Mouse (Mus musculus) midbrain, embryonic 11.5 days (tissue): ENCODE results near the gene Hoxa4. TPM values are rescaled to one million over a fixed set of nuclear protein-coding genes. Genes with fewer than 3 reads are reported as not detected.

ENCODE experiments used
- ATAC-seq: fragments of 200-750 bp; cut with Nextera tagmentation; 2 replicates; pipeline ENCODE4 v1.8.0; 2017; ENCODE audit warnings: moderate TSS enrichment, moderate library complexity; ENCODE audit not compliant: low FRiP score
- DNase-seq: peaks from one replicate; pipeline ENCODE4 v3.0.0; 2015; ENCODE audit warnings: low spot score; ENCODE audit errors: missing footprints
- H3K27ac ChIP-seq: fragments of 300-500 bp; sonication (generic); 2 replicates; pipeline ENCODE4 v1.5.1; 2014; ENCODE audit warnings: low read depth, low read length
- H3K27me3 ChIP-seq: fragments of 300-500 bp; sonication (generic); 2 replicates; pipeline ENCODE4 v1.6.1; 2014; ENCODE audit warnings: mild to moderate bottlenecking, low read length, moderate library complexity, mixed read lengths; ENCODE audit not compliant: control insufficient read depth, insufficient read depth
- H3K36me3 ChIP-seq: fragments of 300-500 bp; sonication (generic); 2 replicates; pipeline ENCODE4 v1.6.1; 2014; ENCODE audit warnings: mild to moderate bottlenecking, low read length, moderate library complexity, mixed read lengths; ENCODE audit not compliant: control insufficient read depth, insufficient read depth
- H3K4me1 ChIP-seq: fragments of 300-500 bp; sonication (generic); 2 replicates; pipeline ENCODE4 v1.6.1; 2014; ENCODE audit warnings: low read length; ENCODE audit not compliant: control insufficient read depth, insufficient read depth
- H3K4me2 ChIP-seq: fragments of 300-500 bp; sonication (generic); 2 replicates; pipeline ENCODE4 v1.6.1; 2014; ENCODE audit warnings: mild to moderate bottlenecking, moderate library complexity
- H3K4me3 ChIP-seq: fragments of 300-500 bp; sonication (generic); 2 replicates; pipeline ENCODE4 v1.5.1; 2014; ENCODE audit warnings: low read depth, low read length
- H3K9ac ChIP-seq: fragments of 300-500 bp; sonication (generic); 2 replicates; pipeline ENCODE4 v1.6.1; 2014; ENCODE audit warnings: low read length
- H3K9me3 ChIP-seq: fragments of 300-500 bp; sonication (generic); 2 replicates; pipeline ENCODE4 v1.6.1; 2016; ENCODE audit warnings: low read length; ENCODE audit not compliant: control insufficient read depth
- WGBS: fragments of 180-500 bp; shearing (Covaris S2); extraction: QIAGEN DNeasy Blood & Tissue Kit; methylation state at CpG from one replicate; pipeline ENCODE4 v1.1.7; 2014; 5-methylcytosine and 5-hydroxymethylcytosine counted together
- polyA plus RNA-seq: library from polyadenylated mRNA; unstranded; fragments of >200 nt; fragmentation: Nextera tagmentation; extraction: Ambion mirVana; gene quantifications from 2 replicates; pipeline ENCODE4 v1.2.1, GENCODE M21; 2014

The Hoxa4 gene
- polyA plus RNA-seq, result not detected in 2 replicates

DNA sequence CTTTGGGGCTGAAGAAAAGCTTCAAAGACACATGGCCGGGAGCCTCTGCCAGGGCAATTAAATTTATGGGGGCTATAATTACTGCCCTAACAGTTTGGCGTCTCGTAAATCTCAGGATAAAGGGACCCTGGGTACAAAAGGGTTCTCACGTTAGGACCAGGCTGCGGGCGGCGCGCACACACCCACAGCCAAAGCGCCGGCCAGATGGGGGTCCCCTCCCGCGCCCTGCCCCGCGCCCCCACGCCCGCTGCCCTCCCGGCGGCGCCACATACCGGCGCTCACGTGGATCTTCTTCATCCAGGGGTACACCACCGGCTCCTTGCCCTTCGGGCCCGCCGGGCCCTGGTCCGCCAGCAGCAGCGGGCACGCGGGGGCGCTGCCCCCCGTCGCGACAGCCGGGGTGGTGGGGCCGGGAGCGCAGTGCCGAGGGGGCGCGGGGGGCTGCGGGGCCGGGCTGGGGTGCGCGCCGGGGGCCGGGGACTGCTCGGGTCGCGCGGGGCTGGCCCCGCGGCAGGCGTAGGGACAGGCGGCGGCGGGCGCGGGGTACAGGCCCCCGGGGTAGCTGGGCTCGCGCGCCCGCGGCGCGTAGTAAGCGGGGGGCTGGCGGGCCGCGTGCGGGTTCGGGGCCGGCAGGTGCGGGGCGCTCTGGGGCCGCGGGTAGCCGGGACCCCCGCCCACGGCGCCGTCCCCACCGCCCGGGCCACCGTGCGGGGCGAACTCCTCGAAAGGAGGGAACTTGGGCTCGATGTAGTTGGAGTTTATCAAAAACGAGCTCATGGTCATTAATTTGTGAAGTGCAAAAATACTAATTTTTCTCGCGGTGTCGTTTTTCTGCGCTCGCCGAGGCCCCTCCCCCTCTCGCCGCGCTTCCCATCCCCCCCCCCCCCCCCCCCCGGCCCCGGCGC is at the start of gene Hoxa4:
Hoxa4 (minus strand) TSS at position 848 of the 905 bp plus-strand sequence.
- Histone ChIP-seq H3K27me3 (peaks cover 100% of the 10 kb centered on the region), H3K4me1 (peaks cover 10% of the 10 kb centered on the region), H3K4me3 (peak within 1 kb of the TSS; percentile 34), H3K27ac (no peak within 1 kb of the TSS), H3K36me3 (no peaks in the 10 kb centered on the region), H3K4me2 (peak within 1 kb of the TSS; percentile 54), H3K9me3 (no peaks in the 10 kb centered on the region), H3K9ac (no peak within 1 kb of the TSS; the same call in 1 of the 2 replicates)
- ATAC-seq (no peak), DNase-seq (no peak)
- 1% methylated on average over 85 of the region's 102 CpGs for WGBS

DNA sequence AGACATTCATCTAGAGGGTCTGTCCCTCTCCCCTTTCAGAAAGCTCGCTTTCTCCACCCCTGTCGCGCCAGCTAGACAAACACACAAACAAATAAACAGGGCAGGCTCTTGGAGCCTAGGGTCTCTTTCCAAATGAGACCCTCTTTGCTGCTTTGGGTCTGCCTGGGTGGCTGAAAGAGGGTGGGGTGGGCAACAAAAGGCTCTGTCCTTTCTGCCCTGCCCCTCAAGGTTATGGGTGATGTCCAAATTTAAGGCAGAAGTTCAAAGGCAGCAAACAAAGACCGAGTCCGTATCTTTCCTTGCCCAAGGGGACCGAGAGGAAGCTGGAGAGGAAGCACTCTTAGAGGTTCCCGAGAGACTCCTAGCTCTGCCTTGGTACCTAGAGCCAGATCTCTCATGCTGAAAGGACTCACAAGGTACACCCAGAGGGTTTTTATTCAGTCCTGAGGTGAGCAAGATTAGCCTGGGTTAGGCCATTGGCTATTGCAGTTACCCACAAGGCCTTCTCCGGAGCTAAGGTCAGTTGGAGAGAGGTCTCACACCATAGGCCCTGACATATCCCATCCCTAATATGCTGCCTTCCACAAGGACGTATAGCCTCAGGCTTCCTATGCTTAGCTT is 49.6 kb upstream of the Hoxa4 start:
- Histone ChIP-seq H3K4me1 (no peaks in the 10 kb centered on the region), H3K27ac (no peak overlapping the region), H3K4me3 (no peak overlapping the region), H3K27me3 (peaks cover 98% of the 10 kb centered on the region), H3K9me3 (no peaks in the 10 kb centered on the region), H3K36me3 (no peaks in the 10 kb centered on the region), H3K9ac (no peak overlapping the region), H3K4me2 (no peak overlapping the region)
- no peak for DNase-seq
- no peak for ATAC-seq
- WGBS, result 6% methylated on average over 9 of the region's 9 CpGs

DNA sequence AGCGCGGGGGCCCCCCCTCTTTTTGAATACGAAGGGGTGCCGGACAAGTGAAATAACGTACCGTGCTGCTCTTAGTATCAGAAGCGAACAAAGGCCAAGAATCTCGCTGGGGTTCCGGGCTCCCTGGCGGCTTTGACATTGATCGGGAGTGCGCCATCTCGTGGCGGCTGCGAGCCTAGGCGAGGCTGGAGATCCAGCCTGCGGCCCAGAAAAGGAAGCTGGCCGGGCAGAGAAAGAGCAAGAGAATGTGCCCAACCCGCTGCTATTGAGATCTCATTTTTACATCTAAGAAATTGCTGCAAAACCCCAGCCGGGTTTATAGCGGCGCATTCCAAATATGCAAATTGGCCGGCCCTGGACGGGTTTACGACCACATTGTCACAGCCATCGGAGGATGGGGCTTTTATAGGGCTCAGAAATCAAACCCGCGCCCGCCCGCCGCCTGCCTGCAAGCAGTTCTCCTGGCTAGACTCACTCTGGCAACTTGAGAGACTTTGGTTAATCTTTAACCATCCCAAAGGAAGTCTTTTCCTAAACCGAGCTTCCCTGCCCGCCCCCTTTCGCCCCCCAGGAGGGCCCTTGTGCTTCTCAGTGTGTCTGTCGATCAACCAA is 48.9 kb upstream of the Hoxa4 start, which contains the start of gene Hoxa10:
Hoxa10 (minus strand) TSS at position 466 of the 612 bp plus-strand sequence.
- H3K4me1 ChIP-seq, result no peaks in the 10 kb centered on the region
- 0 out of 2 replicates have a peak, but pooled peaks have one; percentile 57 for ATAC-seq
- H3K27me3 ChIP-seq, result peaks cover 98% of the 10 kb centered on the region
- no peak within 1 kb of the TSS for H3K27ac ChIP-seq
- H3K9ac ChIP-seq, result no peak within 1 kb of the TSS
- H3K9me3 ChIP-seq, result no peaks in the 10 kb centered on the region
- DNase-seq, result peak; percentile 99
- H3K4me2 ChIP-seq, result no peak within 1 kb of the TSS
- no peaks in the 10 kb centered on the region for H3K36me3 ChIP-seq
- under 1% methylated on average over 35 of the region's 35 CpGs for WGBS
- no peak within 1 kb of the TSS for H3K4me3 ChIP-seq

DNA sequence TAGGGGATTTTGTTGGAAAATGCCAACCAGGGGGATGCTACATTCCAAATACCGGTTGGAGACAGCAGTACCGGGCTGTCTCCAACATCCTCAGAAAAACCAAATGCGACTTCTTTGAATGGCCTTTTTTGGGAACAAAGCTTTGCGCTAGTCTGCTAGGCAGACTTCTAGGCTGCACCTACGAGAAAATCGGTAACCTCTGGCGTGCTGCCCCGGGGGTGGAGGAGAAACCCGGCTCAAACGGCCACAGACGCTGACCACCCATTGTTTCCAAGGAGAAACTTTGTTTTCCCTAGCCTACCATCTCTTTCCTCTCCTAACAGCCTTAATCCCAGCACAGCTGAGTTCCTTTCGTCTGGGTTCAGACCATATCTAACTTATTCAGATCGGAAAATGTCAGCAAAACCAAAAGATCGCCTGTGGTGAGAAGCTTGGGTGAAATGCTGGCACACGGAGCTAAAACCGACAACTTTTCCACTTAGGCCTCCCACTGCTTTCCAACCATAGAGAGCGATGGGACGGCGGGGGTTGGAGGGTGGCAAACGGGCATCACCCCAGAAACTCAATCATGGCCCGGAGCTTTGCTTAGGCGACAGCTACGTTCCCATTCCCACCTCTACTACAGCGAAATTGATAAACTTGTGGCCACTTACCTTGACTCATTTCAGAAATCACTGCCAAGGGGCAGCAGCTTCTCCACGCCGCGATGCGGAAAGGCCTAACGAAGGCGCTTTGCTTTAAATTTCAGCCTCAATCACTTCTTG is 48.3 kb upstream of the Hoxa4 start:
- no peak overlapping the region for H3K4me3 ChIP-seq
- no peak overlapping the region for H3K9ac ChIP-seq
- no peaks in the 10 kb centered on the region for H3K4me1 ChIP-seq
- peaks cover 98% of the 10 kb centered on the region for H3K27me3 ChIP-seq
- no peak overlapping the region for H3K27ac ChIP-seq
- no peaks in the 10 kb centered on the region for H3K36me3 ChIP-seq
- 3% methylated on average over 30 of the region's 30 CpGs for WGBS
- ATAC-seq (no peak), DNase-seq (no peak)
- no peak overlapping the region for H3K4me2 ChIP-seq
- H3K9me3 ChIP-seq, result no peaks in the 10 kb centered on the region

DNA sequence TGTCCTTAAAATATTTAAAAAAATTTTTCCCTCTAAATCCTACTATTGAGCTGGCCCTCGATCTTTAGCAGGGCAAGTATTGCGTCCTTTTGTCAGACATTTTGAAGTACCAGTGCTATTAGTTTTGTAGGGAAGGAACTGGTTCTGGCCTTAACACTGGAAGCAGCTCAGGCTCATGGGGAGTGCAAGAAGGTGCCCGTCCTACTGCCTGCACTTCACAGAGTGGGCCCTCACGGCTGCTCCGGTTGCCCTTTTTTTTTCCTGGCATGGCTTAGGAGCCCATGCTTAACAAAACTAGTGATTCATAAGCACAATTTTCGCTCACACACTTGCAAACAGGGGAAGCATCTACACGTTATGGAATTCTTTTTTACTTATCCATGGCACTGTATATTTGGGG is 47.4 kb upstream of the Hoxa4 start:
- H3K9ac ChIP-seq, result no peak overlapping the region
- peaks cover 99% of the 10 kb centered on the region for H3K27me3 ChIP-seq
- no peak overlapping the region for H3K27ac ChIP-seq
- ATAC-seq, result no peak
- H3K4me3 ChIP-seq, result no peak overlapping the region
- under 1% methylated on average over 7 of the region's 7 CpGs for WGBS
- H3K9me3 ChIP-seq, result no peaks in the 10 kb centered on the region
- H3K4me1 ChIP-seq, result no peaks in the 10 kb centered on the region; the same call in 1 of the 2 replicates
- H3K4me2 ChIP-seq, result no peak overlapping the region
- no peak for DNase-seq
- no peaks in the 10 kb centered on the region for H3K36me3 ChIP-seq

DNA sequence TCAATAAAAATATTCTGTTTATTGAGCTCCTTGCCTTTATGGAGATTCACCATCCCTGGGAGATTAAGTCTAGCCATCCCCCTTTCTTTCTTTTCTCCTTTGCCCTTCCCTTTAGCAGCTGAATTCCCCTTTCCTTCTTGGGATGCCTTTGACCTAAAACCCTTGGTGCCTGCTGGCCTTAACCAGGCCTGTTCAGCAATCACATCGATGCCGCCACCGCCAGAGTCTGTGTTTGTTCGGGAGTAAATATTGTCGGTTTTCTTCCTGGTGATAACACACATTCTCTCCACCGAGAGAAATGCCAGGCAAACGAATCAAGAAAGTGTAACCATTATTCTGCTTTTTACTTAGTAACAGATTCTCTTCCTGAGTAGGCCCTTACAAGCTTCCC is 46.6 kb upstream of the Hoxa4 start:
- DNase-seq, result no peak
- H3K9me3 ChIP-seq, result no peaks in the 10 kb centered on the region
- no peak for ATAC-seq
- peaks cover 99% of the 10 kb centered on the region for H3K27me3 ChIP-seq
- no peak overlapping the region for H3K4me2 ChIP-seq
- 2% methylated on average over 7 of the region's 7 CpGs for WGBS
- H3K27ac ChIP-seq, result no peak overlapping the region
- no peak overlapping the region for H3K4me3 ChIP-seq
- H3K4me1 ChIP-seq, result no peaks in the 10 kb centered on the region; the same call in 1 of the 2 replicates
- no peaks in the 10 kb centered on the region for H3K36me3 ChIP-seq
- H3K9ac ChIP-seq, result no peak overlapping the region

DNA sequence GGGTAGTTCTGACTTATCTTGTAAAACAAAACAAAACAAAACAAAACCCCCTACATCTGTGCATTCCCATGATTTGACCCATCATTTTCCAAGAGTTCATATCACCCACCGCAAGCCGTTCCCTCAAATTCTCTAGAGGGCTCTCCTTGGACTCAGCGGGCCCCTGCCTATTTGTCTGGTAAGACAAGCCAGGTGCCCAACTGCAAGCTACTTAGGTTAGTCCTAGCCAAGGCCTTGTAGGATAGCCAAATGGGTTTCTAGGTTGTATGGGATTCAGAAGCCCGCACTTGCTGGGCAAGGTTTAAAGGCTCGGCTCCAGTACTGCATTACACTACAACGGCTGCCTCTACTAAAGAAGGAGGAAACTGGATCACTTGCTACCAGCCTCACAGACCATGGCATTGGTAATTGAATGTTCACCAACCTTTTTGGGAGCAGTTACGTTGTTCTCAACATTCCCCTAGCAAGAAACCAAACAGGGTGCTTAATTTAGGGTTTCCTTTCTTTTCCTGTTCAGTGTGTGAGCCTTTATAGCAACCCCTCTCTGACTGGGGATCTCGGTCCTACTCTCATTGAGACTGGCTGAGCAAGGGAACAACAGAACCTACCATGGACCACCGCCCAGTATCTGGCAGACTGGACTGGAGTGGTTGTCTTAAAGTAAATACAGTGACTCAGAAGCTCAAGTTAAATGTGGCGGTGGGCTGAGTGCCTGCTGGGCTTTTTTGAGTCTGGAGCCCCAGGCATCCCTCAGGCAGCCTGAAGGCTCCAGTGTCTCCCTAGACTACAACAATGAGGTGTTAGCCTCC is 46.0 kb upstream of the Hoxa4 start:
- Histone ChIP-seq H3K27ac (no peak overlapping the region), H3K9me3 (no peaks in the 10 kb centered on the region), H3K4me2 (no peak overlapping the region), H3K36me3 (no peaks in the 10 kb centered on the region), H3K9ac (no peak overlapping the region), H3K27me3 (peaks cover 99% of the 10 kb centered on the region), H3K4me1 (no peaks in the 10 kb centered on the region; the same call in 1 of the 2 replicates), H3K4me3 (no peak overlapping the region)
- ATAC-seq, result no peak
- no peak for DNase-seq
- 8% methylated on average over 10 of the region's 10 CpGs for WGBS

DNA sequence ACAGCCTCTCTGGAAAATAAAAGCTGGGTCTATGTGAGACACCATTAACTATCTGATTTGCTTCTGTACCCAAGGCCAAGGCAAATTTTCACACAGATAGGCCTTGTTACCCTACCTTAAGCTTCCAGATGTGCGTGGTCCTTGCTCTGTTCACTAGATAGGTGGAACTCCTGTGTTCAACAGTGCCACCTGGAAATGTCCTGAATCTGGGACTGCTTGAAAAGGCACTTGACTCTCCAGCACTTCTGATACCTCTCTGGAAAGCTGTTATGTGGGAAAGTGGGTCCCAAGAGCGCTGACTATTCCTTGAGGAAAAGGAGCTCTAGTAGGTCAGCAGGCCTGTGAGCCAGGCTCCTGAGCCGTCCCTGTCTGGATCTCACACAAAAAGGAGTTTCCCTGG is 45.3 kb upstream of the Hoxa4 start:
- Histone ChIP-seq H3K4me3 (no peak overlapping the region), H3K27me3 (peaks cover 99% of the 10 kb centered on the region), H3K9ac (no peak overlapping the region), H3K4me1 (no peaks in the 10 kb centered on the region; the same call in 1 of the 2 replicates), H3K9me3 (no peaks in the 10 kb centered on the region), H3K27ac (no peak overlapping the region), H3K36me3 (no peaks in the 10 kb centered on the region), H3K4me2 (no peak overlapping the region)
- DNase-seq (no peak), ATAC-seq (no peak)
- WGBS, result 12% methylated on average over 3 of the region's 3 CpGs
